Mouse (Mus musculus) brain, embryonic 14.5 days (tissue): ENCODE measurements around the gene Cntrl.

Source experiments
- CTCF ChIP-seq: fragments of 200-500 bp; IDR thresholded peaks from 2 replicates; pipeline ENCODE4 v1.5.1; 2012; ENCODE audit warnings: inconsistent platforms, mild to moderate bottlenecking, moderate library complexity, borderline replicate concordance; ENCODE audit not compliant: insufficient read depth, insufficient read length; ENCODE audit errors: extremely low read depth
- POLR2A ChIP-seq: fragments of 200-500 bp; IDR thresholded peaks from 2 replicates; pipeline ENCODE4 v1.6.1; 2012; ENCODE audit warnings: mild to moderate bottlenecking, inconsistent platforms, borderline replicate concordance; ENCODE audit not compliant: poor library complexity, insufficient read depth, insufficient read length, severe bottlenecking; ENCODE audit errors: extremely low read depth

- no peak for TF ChIP-seq CTCF
- no peak for TF ChIP-seq POLR2A
Observed at GRCm38 (mm10) chr2:35148806-35149205, 39.5 kb downstream of the Cntrl start.
